Mouse (Mus musculus) cortical plate, adult 2 months (tissue): ENCODE measurements around the gene Hebp2. TPM values are rescaled to one million over a fixed set of nuclear protein-coding genes. Genes with fewer than 3 reads are reported as not detected.

Source experiments
- H3K27ac ChIP-seq: fragments of 200-500 bp; 2 replicates; pipeline ENCODE4 v1.5.1; 2012; ENCODE audit warnings: low read length, control low read depth, inconsistent platforms; ENCODE audit not compliant: insufficient read depth
- H3K4me1 ChIP-seq: fragments of 200-500 bp; 2 replicates; pipeline ENCODE4 v1.6.1; 2011; ENCODE audit warnings: low read length; ENCODE audit not compliant: control insufficient read depth, insufficient read depth
- H3K4me3 ChIP-seq: fragments of 200-500 bp; 2 replicates; pipeline ENCODE4 v1.5.1; 2011; ENCODE audit warnings: mild to moderate bottlenecking, low read length, control low read depth; ENCODE audit not compliant: insufficient read depth
- CTCF ChIP-seq: fragments of 200-500 bp; IDR thresholded peaks from 2 replicates; pipeline ENCODE4 v1.5.1; 2011; ENCODE audit warnings: mild to moderate bottlenecking, control low read depth, low read length; ENCODE audit not compliant: insufficient read depth; ENCODE audit errors: extremely low read depth
- POLR2A ChIP-seq: fragments of 200-500 bp; IDR thresholded peaks from 2 replicates; pipeline ENCODE4 v1.6.1; 2011; ENCODE audit warnings: mild to moderate bottlenecking, low read length, control low read depth; ENCODE audit not compliant: insufficient read depth; ENCODE audit errors: extremely low read depth
- polyA plus RNA-seq: library from polyadenylated mRNA; depleted of rRNA; stranded (reverse); fragments of >200 nt; gene quantifications from 2 replicates; pipeline ENCODE4 v1.2.3, GENCODE M21; 2012; rRNA removed

Gene Hebp2
- polyA plus RNA-seq, 1 experiment, result 3.4 TPM

DNA sequence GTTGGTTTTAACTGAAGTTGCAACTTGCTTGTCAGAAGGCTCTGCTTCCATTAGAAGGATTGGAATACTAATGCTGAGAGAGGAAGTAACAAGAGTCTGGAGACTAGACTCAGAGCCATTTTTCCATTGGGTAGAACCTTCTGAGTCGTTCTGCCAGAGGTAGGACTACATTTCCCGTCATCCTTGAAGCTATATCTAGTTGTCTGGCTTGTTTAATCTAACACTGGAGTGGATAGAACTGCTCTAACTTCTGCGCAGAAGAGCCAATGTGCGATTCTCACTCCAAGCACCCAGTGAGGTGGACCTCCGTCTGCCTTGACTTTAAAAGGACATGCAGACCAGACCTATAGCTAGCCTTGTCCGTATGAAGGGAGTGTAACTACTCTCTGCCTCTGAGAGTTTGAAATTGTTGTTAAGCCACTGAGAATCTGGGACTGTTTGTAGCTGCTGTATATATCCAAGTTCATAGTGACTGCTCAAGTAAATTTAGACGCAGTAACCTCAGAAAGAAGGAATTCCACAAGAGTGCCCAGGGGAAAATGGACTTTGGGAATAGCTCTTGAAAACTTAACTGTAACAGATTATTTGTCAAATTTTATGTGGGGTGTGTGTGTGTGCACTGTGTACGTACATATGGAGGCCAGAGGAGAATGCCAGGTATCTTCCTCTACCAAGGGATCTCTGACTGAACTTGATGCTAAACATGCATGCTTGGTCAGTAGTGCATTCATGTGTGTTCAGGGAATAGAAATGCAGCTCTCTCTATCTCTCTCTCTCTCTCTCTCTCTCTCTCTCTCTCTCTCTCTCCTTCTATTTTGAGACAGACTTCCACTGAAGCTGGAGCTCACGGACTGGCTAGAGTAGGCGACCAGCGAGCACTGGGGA is 52.6 kb downstream of the Hebp2 start:
- Histone ChIP-seq H3K27ac (no peak overlapping the region), H3K4me3 (no peak overlapping the region), H3K4me1 (no peaks in the 10 kb centered on the region)
- no peak for TF ChIP-seq CTCF
- no peak for TF ChIP-seq POLR2A

DNA sequence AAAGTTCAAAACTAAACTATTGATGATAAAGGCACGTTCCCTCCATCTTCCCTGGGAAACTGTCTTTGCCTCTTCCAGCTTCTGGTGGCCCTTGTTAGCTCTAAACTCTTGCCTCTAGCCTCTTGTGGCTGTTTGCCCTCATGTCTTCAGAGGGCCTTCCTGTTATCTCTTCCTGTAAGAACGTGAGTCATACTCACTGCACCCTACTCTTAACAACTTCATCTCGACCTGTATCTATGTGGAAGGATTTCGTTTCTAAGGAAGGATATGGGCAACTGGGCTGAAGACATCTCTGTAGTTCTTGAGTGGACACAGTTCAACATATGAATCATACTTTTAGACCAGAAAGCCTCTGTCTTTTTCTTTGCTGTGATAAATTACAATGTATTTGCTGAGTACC is 53.9 kb downstream of the Hebp2 start:
- Histone ChIP-seq H3K4me1 (no peaks in the 10 kb centered on the region), H3K27ac (no peak overlapping the region), H3K4me3 (no peak overlapping the region)
- no peak for TF ChIP-seq CTCF
- TF ChIP-seq POLR2A, result no peak

DNA sequence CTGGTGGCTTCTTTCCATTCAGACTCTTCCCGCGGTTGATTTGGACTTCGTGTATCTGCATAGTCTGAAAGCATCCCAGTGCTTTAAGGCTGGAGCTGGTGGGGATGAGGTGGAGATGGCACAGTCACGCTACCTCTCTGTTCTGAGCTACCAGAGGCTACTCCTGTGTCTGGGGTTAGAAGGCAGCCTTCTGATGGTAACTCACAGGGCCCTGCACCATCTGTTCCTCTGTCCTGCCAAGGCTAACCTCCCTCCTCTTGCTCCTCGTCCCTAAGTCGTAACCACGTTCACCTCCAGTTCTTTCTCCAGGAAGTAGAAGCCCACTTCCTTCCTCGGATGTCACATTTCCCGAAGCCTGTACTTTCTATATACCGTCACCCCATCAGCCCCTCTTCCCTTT is 55.9 kb downstream of the Hebp2 start:
- no peak overlapping the region for H3K27ac ChIP-seq
- TF ChIP-seq CTCF, result no peak
- no peak for TF ChIP-seq POLR2A
- H3K4me3 ChIP-seq, result no peak overlapping the region
- H3K4me1 ChIP-seq, result no peaks in the 10 kb centered on the region

Other genes with a start within 250 kb of the Hebp2 start
- 11.9 and 12.1 TPM in 2 replicates for gene Nhsl1, start 227.1 kb downstream of the Hebp2 start, polyA plus RNA-seq
- gene Arfgef3, start 197.9 kb upstream of the Hebp2 start, polyA plus RNA-seq, result 25.6 and 27.7 TPM in 2 replicates
- not detected in 2 replicates for gene Gm4922, start 240.7 kb upstream of the Hebp2 start, polyA plus RNA-seq